Mouse (Mus musculus) kidney, postnatal 0 days (tissue): ENCODE results near the gene Selenoo. TPM values are rescaled to one million over a fixed set of nuclear protein-coding genes. Genes with fewer than 3 reads are reported as not detected.

Experiments
- ATAC-seq: fragments of 200-750 bp; cut with Nextera tagmentation; replicated peaks from 2 replicates; pipeline ENCODE4 v1.8.0; 2017; ENCODE audit warnings: low read depth, moderate number of reproducible peaks, moderate TSS enrichment, moderate library complexity; ENCODE audit not compliant: low FRiP score
- DNase-seq: peaks from one replicate; pipeline ENCODE4 v3.0.0-alpha.2; 2016; ENCODE audit warnings: low spot score
- H3K27ac ChIP-seq: fragments of 300-500 bp; sonication (generic); 2 replicates; pipeline ENCODE4 v1.5.1; 2014; ENCODE audit warnings: mild to moderate bottlenecking
- H3K27me3 ChIP-seq: fragments of 300-500 bp; sonication (generic); 2 replicates; pipeline ENCODE4 v1.6.1; 2014; ENCODE audit warnings: low read length, mixed read lengths; ENCODE audit not compliant: insufficient read depth
- H3K36me3 ChIP-seq: fragments of 300-500 bp; sonication (generic); 2 replicates; pipeline ENCODE4 v1.6.1; 2014; ENCODE audit warnings: low read length, mixed read lengths; ENCODE audit not compliant: insufficient read depth
- H3K4me1 ChIP-seq: fragments of 300-500 bp; sonication (generic); replicated peaks from 2 replicates; pipeline ENCODE4 v1.6.1; 2014; ENCODE audit warnings: antibody characterized with exemption, low read length, mixed read lengths; ENCODE audit not compliant: insufficient read depth
- H3K4me2 ChIP-seq: fragments of 300-500 bp; sonication (generic); 2 replicates; pipeline ENCODE4 v1.6.1; 2014; ENCODE audit warnings: mild to moderate bottlenecking, low read length, moderate library complexity, mixed read lengths
- H3K4me3 ChIP-seq: fragments of 300-500 bp; sonication (generic); replicated peaks from 2 replicates; pipeline ENCODE4 v1.5.1; 2014; ENCODE audit warnings: low read depth, low read length
- H3K9ac ChIP-seq: fragments of 300-500 bp; sonication (generic); 2 replicates; pipeline ENCODE4 v1.6.1; 2014; ENCODE audit warnings: low read depth, low read length
- H3K9me3 ChIP-seq: fragments of 300-500 bp; sonication (generic); replicated peaks from 2 replicates; pipeline ENCODE4 v1.6.1; 2016; ENCODE audit warnings: low read length, inconsistent platforms, mixed read lengths
- CTCF ChIP-seq: IDR thresholded peaks from 2 replicates; pipeline ENCODE4 v1.5.1; 2016; ENCODE audit warnings: antibody characterized with exemption, low read depth, mild to moderate bottlenecking, moderate library complexity
- WGBS: fragments of 180-500 bp; shearing (Covaris S2); extraction: QIAGEN DNeasy Blood & Tissue Kit; methylation state at CpG from one replicate; pipeline ENCODE4 v1.1.7; 2014; 5-methylcytosine and 5-hydroxymethylcytosine counted together
- polyA plus RNA-seq: library from polyadenylated mRNA; unstranded; fragments of >200 nt; fragmentation: Nextera tagmentation; extraction: Ambion mirVana; gene quantifications from 2 replicates; pipeline ENCODE4 v1.2.1, GENCODE M21; 2015

Gene Selenoo
- polyA plus RNA-seq, 1 experiment from 2014 or later: 21.3 TPM

- 79% methylated on average over 2 of the region's 2 CpGs for WGBS
- DNase-seq: no peak
- Histone ChIP-seq H3K9me3 (no peaks in the 10 kb centered on the region), H3K36me3 (peaks cover 45% of the 10 kb centered on the region), H3K4me3 (no peak overlapping the region), H3K4me2 (no peak overlapping the region), H3K9ac (no peak overlapping the region), H3K27me3 (no peaks in the 10 kb centered on the region), H3K4me1 (peaks cover 4% of the 10 kb centered on the region; the same call in 1 of the 2 replicates), H3K27ac (no peak overlapping the region)
- no peak for ATAC-seq
- no peak for TF ChIP-seq CTCF
Observed at GRCm38 (mm10) chr15:89084826-89085225, 4.1 kb upstream of the Selenoo start.

DNA sequence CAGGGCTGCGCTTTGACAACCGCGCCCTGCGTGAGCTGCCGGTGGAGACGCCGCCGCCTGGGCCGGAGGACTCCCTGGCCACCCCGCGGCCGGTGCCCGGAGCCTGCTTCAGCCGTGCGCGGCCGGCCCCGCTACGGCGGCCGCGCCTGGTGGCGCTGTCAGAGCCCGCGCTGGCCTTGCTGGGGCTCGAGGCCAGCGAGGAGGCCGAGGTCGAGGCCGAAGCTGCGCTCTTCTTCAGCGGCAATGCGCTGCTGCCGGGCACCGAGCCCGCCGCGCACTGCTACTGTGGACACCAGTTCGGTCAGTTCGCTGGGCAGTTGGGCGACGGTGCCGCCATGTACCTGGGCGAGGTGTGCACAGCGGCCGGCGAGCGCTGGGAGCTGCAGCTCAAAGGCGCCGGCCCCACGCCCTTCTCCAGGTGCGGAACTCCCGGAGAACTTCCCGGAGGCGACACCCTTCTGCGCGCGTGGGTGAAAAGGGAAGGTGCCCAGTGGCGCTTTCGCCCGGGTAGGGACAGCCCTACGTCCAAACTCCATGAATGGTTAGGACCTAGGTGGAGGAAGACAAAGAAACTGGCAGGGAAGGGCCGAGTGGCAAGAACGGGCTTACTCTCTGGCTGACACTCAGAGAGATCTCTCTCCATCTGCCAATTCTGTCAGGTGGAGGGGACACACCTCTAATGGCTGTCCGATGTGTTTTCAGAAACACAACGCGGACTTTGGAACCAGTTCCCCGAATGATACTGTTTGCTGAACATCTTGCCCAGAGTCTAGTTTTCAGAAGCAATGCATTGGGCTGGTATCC is 566 bp downstream of the Selenoo start:
- Histone ChIP-seq H3K36me3 (peaks cover 40% of the 10 kb centered on the region), H3K4me2 (peak overlapping the region; percentile 99), H3K9me3 (no peaks in the 10 kb centered on the region), H3K4me3 (peak overlapping the region; percentile 95), H3K27ac (peak overlapping the region; percentile 91), H3K9ac (peak overlapping the region; percentile 92), H3K27me3 (no peaks in the 10 kb centered on the region), H3K4me1 (peaks cover 5% of the 10 kb centered on the region; the same call in 1 of the 2 replicates)
- DNase-seq (peak; percentile 23), ATAC-seq (peak; percentile 66)
- 2% methylated on average over 66 of the region's 68 CpGs for WGBS
- TF ChIP-seq CTCF: no peak

DNA sequence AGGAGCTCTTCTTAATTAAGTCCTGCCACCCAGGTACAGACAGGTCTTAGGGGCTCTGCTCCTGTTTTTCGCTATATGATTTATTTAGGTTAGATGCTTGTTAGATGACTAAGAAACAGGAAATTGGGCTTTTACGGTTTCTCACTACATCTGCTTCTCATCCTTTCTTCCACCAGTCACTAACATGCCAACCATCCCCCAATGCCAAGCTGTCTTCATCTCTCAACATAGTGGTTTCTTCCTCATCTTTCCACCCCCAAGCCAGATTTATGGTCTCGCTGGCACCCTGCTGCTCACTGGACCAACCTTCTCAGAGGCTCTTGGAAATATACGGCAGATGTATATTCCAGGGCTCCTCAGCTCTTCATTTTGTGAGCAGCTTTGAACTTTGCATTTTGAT is 1.8 kb downstream of the Selenoo start:
- DNase-seq (no peak), ATAC-seq (no peak)
- no peak overlapping the region for H3K27ac ChIP-seq
- H3K4me2 ChIP-seq: no peak overlapping the region
- H3K4me3 ChIP-seq: no peak overlapping the region
- no peaks in the 10 kb centered on the region for H3K27me3 ChIP-seq
- peaks cover 42% of the 10 kb centered on the region for H3K36me3 ChIP-seq
- H3K4me1 ChIP-seq: peaks cover 5% of the 10 kb centered on the region; the same call in 1 of the 2 replicates
- no peaks in the 10 kb centered on the region for H3K9me3 ChIP-seq
- WGBS: 79% methylated on average over 4 of the region's 4 CpGs
- no peak overlapping the region for H3K9ac ChIP-seq
- TF ChIP-seq CTCF: no peak

- no peak overlapping the region for H3K4me3 ChIP-seq
- 85% methylated on average over 5 of the region's 5 CpGs for WGBS
- no peaks in the 10 kb centered on the region for H3K9me3 ChIP-seq
- no peak for TF ChIP-seq CTCF
- H3K27ac ChIP-seq: no peak overlapping the region
- H3K4me1 ChIP-seq: peaks cover 5% of the 10 kb centered on the region; the same call in 1 of the 2 replicates
- no peak overlapping the region for H3K9ac ChIP-seq
- ATAC-seq (no peak), DNase-seq (no peak)
- H3K4me2 ChIP-seq: no peak overlapping the region
- H3K27me3 ChIP-seq: no peaks in the 10 kb centered on the region
- peaks cover 48% of the 10 kb centered on the region for H3K36me3 ChIP-seq
Observed at GRCm38 (mm10) chr15:89092181-89092580, 3.3 kb downstream of the Selenoo start.

DNA sequence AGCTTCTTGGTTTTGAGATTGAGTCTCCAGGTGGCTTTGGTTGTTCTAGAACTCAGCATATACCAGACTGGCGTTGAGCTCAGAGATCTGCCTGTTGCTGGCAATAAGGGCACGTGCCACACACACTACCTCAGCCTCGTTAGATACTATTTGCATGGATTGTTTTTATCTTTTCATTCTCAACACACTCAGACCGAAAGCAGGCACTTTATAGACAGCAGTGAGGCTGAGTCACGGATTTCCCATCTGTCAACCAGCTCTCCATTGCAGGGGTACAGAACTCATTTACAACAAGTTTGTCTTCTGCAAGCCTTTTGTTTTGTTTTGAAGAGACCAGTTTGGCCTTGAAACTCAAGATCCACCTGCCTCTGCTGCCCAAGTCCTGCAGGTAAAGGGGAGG is 8.6 kb downstream of the Selenoo start:
- Histone ChIP-seq H3K27me3 (no peaks in the 10 kb centered on the region), H3K4me2 (no peak overlapping the region), H3K27ac (no peak overlapping the region), H3K9ac (no peak overlapping the region), H3K9me3 (no peaks in the 10 kb centered on the region), H3K36me3 (peaks cover 89% of the 10 kb centered on the region), H3K4me1 (no peaks in the 10 kb centered on the region), H3K4me3 (no peak overlapping the region)
- no peak for DNase-seq
- 92% methylated on average over 5 of the region's 5 CpGs for WGBS
- no peak for ATAC-seq
- TF ChIP-seq CTCF: no peak

DNA sequence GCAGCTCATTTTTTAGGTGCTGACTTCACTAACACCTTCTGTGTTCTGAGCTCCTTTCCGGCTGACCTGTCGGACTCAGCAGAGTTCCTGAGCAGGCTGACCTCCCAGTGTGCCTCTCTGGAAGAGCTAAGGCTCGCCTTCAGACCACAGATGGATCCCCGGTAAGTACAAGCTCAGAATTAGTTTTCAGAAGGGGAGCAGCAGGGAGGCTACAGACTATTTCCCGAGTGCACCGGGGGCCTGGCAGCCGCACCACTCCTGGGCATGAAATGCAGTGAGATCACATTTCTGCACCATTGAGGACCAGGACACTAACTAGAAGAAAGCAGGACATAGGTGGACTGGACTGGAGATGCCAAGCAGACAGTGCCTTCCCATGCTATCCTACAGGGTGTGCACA is 9.7 kb downstream of the Selenoo start:
- Histone ChIP-seq H3K4me1 (no peaks in the 10 kb centered on the region), H3K4me3 (no peak overlapping the region), H3K4me2 (no peak overlapping the region), H3K27me3 (no peaks in the 10 kb centered on the region), H3K9me3 (no peaks in the 10 kb centered on the region), H3K36me3 (peaks cover 91% of the 10 kb centered on the region), H3K9ac (no peak overlapping the region), H3K27ac (no peak overlapping the region)
- ATAC-seq (no peak), DNase-seq (no peak)
- 86% methylated on average over 7 of the region's 7 CpGs for WGBS
- TF ChIP-seq CTCF: no peak
